Mouse (Mus musculus) c-Kit-negative CD71-positive TER-119-positive erythroid progenitor cells, embryonic 14.5 days (primary cell): Measurements from ENCODE around the gene Sec22b.

Experiments
- DNase-seq: peaks from one replicate; pipeline ENCODE4 v3.0.0-alpha.2; 2013; ENCODE audit warnings: low read depth, low spot score

Gene Sec22b

GRCm38 (mm10) chr3:97939626-97940510, 38.9 kb downstream of the Sec22b start:
- no peak for DNase-seq

GRCm38 (mm10) chr3:97940511-97941204, 39.7 kb downstream of the Sec22b start:
- DNase-seq, result no peak

- no peak for DNase-seq
Observed at GRCm38 (mm10) chr3:97941440-97942259, 40.7 kb downstream of the Sec22b start.

GRCm38 (mm10) chr3:97942260-97942950, 41.4 kb downstream of the Sec22b start:
- no peak for DNase-seq

- no peak for DNase-seq
Observed at GRCm38 (mm10) chr3:97944462-97944861, 43.5 kb downstream of the Sec22b start.

- DNase-seq, result no peak
Observed at GRCm38 (mm10) chr3:97946439-97946838, 45.4 kb downstream of the Sec22b start.

GRCm38 (mm10) chr3:97948518-97948917, 47.5 kb downstream of the Sec22b start:
- DNase-seq, result no peak

GRCm38 (mm10) chr3:97949946-97950345, 49.0 kb downstream of the Sec22b start:
- DNase-seq, result no peak

- DNase-seq, result no peak
Observed at GRCm38 (mm10) chr3:97951134-97951533, 50.1 kb downstream of the Sec22b start.

- DNase-seq, result no peak
Observed at GRCm38 (mm10) chr3:97953196-97953595, 52.2 kb downstream of the Sec22b start.

- DNase-seq, result no peak
Observed at GRCm38 (mm10) chr3:97956322-97956721, 55.3 kb downstream of the Sec22b start.

- DNase-seq, result no peak
Observed at GRCm38 (mm10) chr3:97956926-97957325, 55.9 kb downstream of the Sec22b start.

- DNase-seq, result no peak
Observed at GRCm38 (mm10) chr3:97960783-97961594, 60.0 kb downstream of the Sec22b start.

- DNase-seq, result no peak
Observed at GRCm38 (mm10) chr3:97961962-97962361, 61.0 kb downstream of the Sec22b start.

- DNase-seq, result no peak
Observed at GRCm38 (mm10) chr3:97964878-97965353, 63.9 kb downstream of the Sec22b start.

GRCm38 (mm10) chr3:97967627-97968026, 66.6 kb downstream of the Sec22b start:
- DNase-seq, result peak; percentile 0

- DNase-seq, result no peak
Observed at GRCm38 (mm10) chr3:97968191-97968590, 67.2 kb downstream of the Sec22b start.

GRCm38 (mm10) chr3:97969019-97969418, 68.0 kb downstream of the Sec22b start:
- DNase-seq, result no peak

GRCm38 (mm10) chr3:97971117-97971516, 70.1 kb downstream of the Sec22b start:
- DNase-seq, result no peak

- no peak for DNase-seq
Observed at GRCm38 (mm10) chr3:97972200-97972599, 71.2 kb downstream of the Sec22b start.
